Mouse (Mus musculus) activated CD4-positive, CD25-positive, alpha-beta regulatory T cell (primary cell): ENCODE measurements around the gene Gpr27. TPM values are rescaled to one million over a fixed set of nuclear protein-coding genes. Genes with fewer than 3 reads are reported as not detected.

ENCODE experiments used
- polyA plus RNA-seq, 2 experiments: library from polyadenylated mRNA; unstranded; fragments of 100-300 nt; shearing (Covaris generic); gene quantifications; one replicate each; pipeline ENCODE4 v1.2.1; 2017

Gene Gpr27
- not detected for polyA plus RNA-seq

DNA sequence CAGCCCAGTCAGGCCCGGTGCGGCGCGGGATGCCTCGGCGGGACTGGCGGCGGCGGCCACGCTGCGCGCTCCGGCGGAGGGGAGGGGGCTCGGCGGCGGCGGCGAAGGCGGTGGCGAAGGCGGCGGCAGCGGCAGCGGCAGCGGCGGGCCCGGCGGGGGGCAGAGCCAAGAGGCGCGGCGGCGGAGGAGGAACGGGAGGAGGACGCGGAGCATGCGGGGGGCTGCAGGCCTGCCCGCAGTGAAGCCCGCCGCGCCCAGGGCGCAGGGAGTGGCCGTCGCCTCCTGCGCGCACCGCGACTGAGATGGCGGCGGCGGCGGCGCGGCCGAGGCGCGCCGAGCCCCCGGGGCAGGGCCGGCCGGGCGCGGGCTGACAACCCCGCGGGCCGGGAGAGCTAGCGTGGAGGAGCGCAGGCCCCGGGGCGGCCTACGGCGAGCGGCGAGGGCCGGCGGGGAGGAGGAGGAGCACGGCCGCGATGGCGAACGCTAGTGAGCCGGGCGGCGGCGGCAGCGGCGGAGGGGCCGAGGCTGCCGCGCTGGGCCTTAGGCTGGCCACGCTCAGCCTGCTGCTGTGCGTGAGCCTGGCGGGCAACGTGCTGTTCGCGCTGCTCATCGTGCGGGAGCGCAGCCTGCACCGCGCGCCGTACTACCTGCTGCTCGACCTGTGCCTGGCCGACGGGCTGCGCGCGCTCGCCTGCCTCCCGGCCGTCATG is at the start of gene Gpr27:
Gpr27 (plus strand) TSS at position 474 of the 710 bp plus-strand sequence.

DNA sequence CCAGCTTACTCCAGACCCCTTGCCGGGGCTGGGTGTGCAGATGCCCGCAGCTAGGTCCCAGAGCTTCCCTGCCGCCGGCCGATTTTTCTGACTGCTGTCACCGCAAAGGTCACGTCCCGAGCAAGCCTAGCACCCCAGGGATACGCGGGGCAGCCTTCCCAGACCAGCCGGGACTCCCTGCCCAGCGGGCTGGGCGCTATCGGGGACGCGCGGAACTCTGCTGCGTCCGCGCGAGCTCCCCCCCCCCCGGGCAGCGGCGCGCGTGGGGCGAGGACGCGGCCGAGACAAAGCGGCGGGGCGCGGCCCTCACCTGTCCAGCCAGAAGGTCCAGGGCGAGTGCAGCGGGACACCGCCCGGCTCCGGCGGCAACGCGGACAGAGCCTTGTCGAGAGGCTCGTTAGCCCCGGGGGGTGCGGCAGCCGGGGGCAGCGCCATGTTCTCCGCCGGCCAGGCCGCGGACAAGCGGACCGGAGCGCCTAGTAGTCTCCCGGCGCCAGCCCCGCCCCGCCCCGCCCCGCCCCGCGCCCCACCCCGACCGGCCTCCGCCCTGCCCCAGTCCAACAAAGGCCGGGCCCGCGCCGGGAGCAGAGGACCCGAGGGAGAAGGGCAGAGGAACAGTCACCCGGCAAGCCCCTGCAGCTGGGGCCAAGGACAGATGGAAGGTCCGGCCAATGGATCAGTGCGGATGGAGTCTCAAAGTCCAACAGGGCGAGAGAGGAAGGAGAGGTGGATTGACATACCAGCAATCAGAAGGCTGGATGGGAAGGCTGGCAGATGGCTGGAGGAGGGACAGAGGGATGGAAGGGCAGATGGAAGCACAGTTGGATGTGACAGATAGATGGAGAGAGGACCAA is 25.9 kb upstream of the Gpr27 start, which contains the start of the genes Eif4e3 and Gm20696:
Eif4e3 (minus strand) TSS at position 454 of the 854 bp plus-strand sequence.
Gm20696 (minus strand) TSS at position 480 of the 854 bp plus-strand sequence.

DNA sequence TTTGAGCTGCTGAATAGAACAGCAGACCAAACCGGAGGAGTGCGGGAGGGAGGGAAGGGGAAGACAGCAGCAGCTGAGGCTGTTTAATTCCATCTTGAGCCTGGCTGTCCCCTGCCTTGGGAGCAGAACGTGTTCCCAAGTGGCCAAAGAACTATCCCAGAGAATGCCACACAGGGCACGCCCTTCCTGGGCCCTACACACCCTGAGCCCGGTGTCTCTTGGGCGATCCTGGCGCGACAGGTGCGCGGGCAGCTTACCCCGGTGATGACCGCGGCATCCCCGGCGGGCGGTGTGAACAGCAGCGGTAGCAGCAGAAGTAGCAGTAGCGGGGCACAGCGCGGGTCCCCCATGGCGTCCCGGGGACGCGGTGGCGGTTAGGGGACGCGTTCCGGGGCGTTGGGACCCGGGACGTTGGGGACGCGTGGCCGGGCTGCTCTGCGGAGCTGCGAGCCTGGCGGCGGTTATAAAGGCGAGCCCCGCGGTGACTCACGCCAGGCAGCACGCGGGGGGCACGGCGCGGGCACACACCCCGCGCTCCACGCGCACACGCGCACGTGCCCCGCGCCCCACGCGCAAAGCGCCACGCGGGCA is 33.6 kb downstream of the Gpr27 start, which contains the start of gene Prok2:
Prok2 (minus strand) TSS at position 422 of the 591 bp plus-strand sequence.

Other genes starting within 250 kb of the Gpr27 start
- 100 to 1,000 TPM; 199 to 341 TPM for gene Foxp1, start 170.0 kb upstream of the Gpr27 start, polyA plus RNA-seq
- gene Eif4e3, start 25.9 kb upstream of the Gpr27 start, polyA plus RNA-seq = 10 to 100 TPM; 33.6 to 51.4 TPM
- gene Gm20696, start 25.9 kb upstream of the Gpr27 start, polyA plus RNA-seq = 10 to 100 TPM in 1 of 2 experiments, 1 to 10 TPM in 1; 8.1 to 15.7 TPM
- not detected for gene Prok2, start 33.7 kb downstream of the Gpr27 start, polyA plus RNA-seq